Mouse (Mus musculus): Measurements from ENCODE around the gene Sema4b. TPM values are rescaled to one million over a fixed set of nuclear protein-coding genes. Genes with fewer than 3 reads are reported as not detected.

Gene Sema4b
- total and polyA plus RNA-seq, 3 experiments, result 10.9 to 17.3 TPM; not detected in 1

DNA sequence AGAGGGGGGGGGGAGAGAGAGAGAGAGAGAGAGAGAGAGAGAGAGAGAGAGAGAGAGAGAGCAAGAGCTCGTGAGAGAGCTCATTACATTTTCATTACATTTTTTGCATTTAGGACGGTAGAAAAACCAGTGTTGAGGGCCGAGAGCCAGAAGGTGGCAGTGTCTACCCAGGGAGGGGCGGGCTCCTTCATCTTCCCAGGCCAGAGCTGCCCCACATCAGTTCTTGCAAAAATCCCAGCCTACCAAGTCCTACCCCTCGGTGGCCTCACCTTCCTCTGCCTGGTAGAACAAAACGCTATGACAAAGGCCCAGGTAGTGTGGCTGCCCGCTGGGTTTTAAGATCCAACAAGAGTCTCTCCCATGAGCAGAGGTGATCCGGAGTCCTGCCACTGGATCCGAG, 45.8 kb upstream of the Sema4b start (continued):
- TF ChIP-seq CHD2 (IDR thresholded peaks at IDR 0.05; ENCODE audit: low read length) (no peak), SIN3A (IDR thresholded peaks at IDR 0.05; ENCODE audit: low read length) (0 out of 2 replicates have a peak, but pooled peaks have one; percentile 23), UBTF (IDR thresholded peaks at IDR 0.05; ENCODE audit: borderline replicate concordance, insufficient read depth, low read depth, low read length) (no peak), MAX (IDR thresholded peaks at IDR 0.05; ENCODE audit: low read length) (no peak), MYC (IDR thresholded peaks at IDR 0.05; ENCODE audit: low read depth, low read length) (no peak), USF2 (IDR thresholded peaks at IDR 0.05; ENCODE audit: borderline replicate concordance in 1 of 2, insufficient read depth in 1 of 2, low read depth in 1 of 2, low read length in 2 of 2) (no peak), MXI1 (IDR thresholded peaks at IDR 0.05; ENCODE audit: low read depth, low read length) (no peak; the same call in 1 of the 2 replicates), RAD21 (IDR thresholded peaks at IDR 0.05; ENCODE audit: low read depth, low read length) (peak; percentile 92), MYB (IDR thresholded peaks at IDR 0.05; ENCODE audit: low read depth, low read length) (no peak), ZNF384 (IDR thresholded peaks at IDR 0.05; ENCODE audit: low read depth, low read length) (peak; percentile 58; the same call in 1 of the 2 replicates), TBP (IDR thresholded peaks at IDR 0.05; ENCODE audit: low read depth, low read length) (no peak), MAZ (IDR thresholded peaks at IDR 0.05; ENCODE audit: low read depth, low read length) (0 out of 2 replicates have a peak, but pooled peaks have one; percentile 59), E2F4 (IDR thresholded peaks at IDR 0.05; ENCODE audit: borderline replicate concordance, low read depth, low read length) (no peak), USF1 (IDR thresholded peaks at IDR 0.05; ENCODE audit: low read depth, low read length) (no peak), HCFC1 (IDR thresholded peaks at IDR 0.05; ENCODE audit: low read depth, low read length) (no peak), KAT2A (conservative IDR thresholded peaks at IDR 0.05; ENCODE audit: low read depth, low read length) (no peak), RCOR1 (IDR thresholded peaks at IDR 0.05; ENCODE audit: low read depth, low read length) (no peak), MAFK (IDR thresholded peaks at IDR 0.05; ENCODE audit: borderline replicate concordance, low read depth, low read length) (no peak), ETS1 (IDR thresholded peaks at IDR 0.05; ENCODE audit: low read depth, low read length) (no peak), ZC3H11A (IDR thresholded peaks at IDR 0.05; ENCODE audit: low read depth, low read length) (peak; percentile 92), NELFE (IDR thresholded peaks at IDR 0.05; ENCODE audit: low read depth, low read length) (no peak), CTCF (IDR thresholded peaks at IDR 0.05 in 2 of 3, conservative IDR thresholded peaks at IDR 0.05 in 1 of 3; ENCODE audit: control insufficient read depth in 1 of 3, insufficient read depth in 1 of 3, low read depth in 2 of 3, low read length in 3 of 3, poor library complexity in 1 of 3, severe bottlenecking in 1 of 3) (peak; percentile 75 to 92 (median 81)), BHLHE40 (IDR thresholded peaks at IDR 0.05; ENCODE audit: borderline replicate concordance, low read depth, low read length) (no peak), EP300 (IDR thresholded peaks at IDR 0.05; ENCODE audit: low read depth in 1 of 2, low read length in 2 of 2) (no peak)

Measured in MEL (cell line).